Mouse (Mus musculus): ENCODE measurements around the gene Cd247.

Cd247 gene

GRCm38 (mm10) chr1:165909471-165909870, 121.0 kb downstream of the Cd247 start:
- DNase-seq (ENCODE audit: low read depth, low spot score) = no peak

DNA sequence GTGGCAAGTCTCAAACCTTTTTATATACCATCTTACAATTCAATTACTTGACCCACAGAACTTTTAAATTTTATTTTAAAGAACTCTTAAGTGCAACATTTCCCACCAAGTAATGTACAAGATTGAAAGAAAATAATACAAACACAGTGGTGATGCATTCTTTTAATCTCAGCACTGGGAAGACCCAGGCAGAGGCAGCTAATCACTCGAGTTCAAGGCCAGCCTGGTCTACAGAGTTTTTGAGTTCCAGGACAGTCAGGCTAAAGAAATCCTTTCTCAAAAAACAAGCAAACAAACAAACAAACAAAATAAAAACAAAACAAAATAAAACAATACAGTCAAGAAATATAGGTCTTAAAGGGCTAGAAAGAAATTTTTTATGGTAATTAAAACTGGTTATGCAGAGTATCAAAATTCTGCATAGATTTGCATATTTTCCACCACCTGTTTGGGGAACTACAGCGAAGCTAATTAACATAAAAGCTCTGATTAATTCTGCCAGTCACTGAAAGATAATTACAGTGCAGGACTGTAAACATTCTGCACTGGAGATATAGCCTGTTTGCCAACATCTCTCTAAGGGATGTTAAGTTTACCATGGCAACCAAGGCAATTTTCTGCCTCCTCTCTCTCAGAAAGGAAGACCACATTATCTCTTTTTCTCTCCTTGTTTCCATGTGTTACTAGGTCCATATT, 125.4 kb downstream of the Cd247 start:
- no peak for DNase-seq (ENCODE audit: low read depth, low spot score)

- no peak for DNase-seq (ENCODE audit: low read depth, low spot score)
These were observed 125.9 kb downstream of the Cd247 start for GRCm38 (mm10) chr1:165914416-165914801.

GRCm38 (mm10) chr1:165921026-165921425, 132.5 kb downstream of the Cd247 start:
- DNase-seq (ENCODE audit: low read depth, low spot score) = peak; percentile 77

DNA sequence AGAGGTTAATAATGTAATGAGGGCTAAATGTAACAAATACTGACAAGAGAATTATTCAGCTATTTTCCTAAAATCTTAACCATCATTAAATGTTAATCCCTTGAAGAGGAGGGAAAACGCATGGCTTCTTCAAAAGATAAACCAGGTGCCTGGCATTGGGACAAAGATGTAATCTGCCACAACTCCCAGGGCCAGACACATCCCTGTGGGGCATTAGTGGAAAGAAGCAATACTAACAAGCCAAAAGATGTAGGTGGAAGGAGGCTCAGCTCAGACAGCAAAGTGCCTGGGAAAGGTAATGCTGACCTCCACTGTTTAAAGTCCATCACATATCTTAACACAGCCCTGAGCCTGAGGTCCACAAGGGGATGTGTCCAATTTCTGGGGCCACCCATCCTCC, 134.0 kb downstream of the Cd247 start:
- no peak for DNase-seq (ENCODE audit: low read depth, low spot score)

GRCm38 (mm10) chr1:165925207-165925606, 136.7 kb downstream of the Cd247 start:
- DNase-seq (ENCODE audit: low read depth, low spot score) = no peak
